Mouse (Mus musculus): ENCODE data around the gene Klc2. TPM values are rescaled to one million over a fixed set of nuclear protein-coding genes. Genes with fewer than 3 reads are reported as not detected.
A peak's percentile ranks its signal among the peaks of the same experiment; 100 is the strongest.

The Klc2 gene
- polyA plus RNA-seq, 2 experiments, result 14.9 to 45.8 TPM

GRCm38 (mm10) chr19:5109659-5110453 is 8.5 kb downstream of the Klc2 start:
- ATAC-seq (ENCODE audit: low FRiP score, low read depth) (no peak), DNase-seq (ENCODE audit: low spot score) (no peak)
- Histone ChIP-seq H3K27ac (replicated peaks; ENCODE audit: low read depth, low read length) (no peak overlapping the region), H3K36me3 (ENCODE audit: control insufficient read depth, insufficient read depth, low read length) (peaks cover 69% of the 10 kb centered on the region), H3K9ac (ENCODE audit: low read depth, low read length, severe bottlenecking) (no peak overlapping the region), H3K9me3 (ENCODE audit: control insufficient read depth, low read length) (no peaks in the 10 kb centered on the region), H3K27me3 (ENCODE audit: control insufficient read depth, insufficient read depth, low read length) (no peaks in the 10 kb centered on the region), H3K4me1 (ENCODE audit: control insufficient read depth, insufficient read depth, low read length) (peaks cover 9% of the 10 kb centered on the region), H3K4me3 (replicated peaks; ENCODE audit: low read length) (no peak overlapping the region), H3K4me2 (replicated peaks; ENCODE audit: low read depth, low read length, severe bottlenecking) (no peak overlapping the region)
- no peak for TF ChIP-seq POLR2A (IDR thresholded peaks at IDR 0.05; ENCODE audit: borderline replicate concordance, extremely low read depth, insufficient read depth, insufficient read length)
- 74% methylated on average over 19 of the region's 19 CpGs for WGBS

- peaks cover 9% of the 10 kb centered on the region for H3K4me1 ChIP-seq (ENCODE audit: control insufficient read depth, insufficient read depth, low read length)
- no peak for ATAC-seq (ENCODE audit: low FRiP score, low read depth)
These were observed 9.7 kb downstream of the Klc2 start for GRCm38 (mm10) chr19:5108702-5109101.

DNA sequence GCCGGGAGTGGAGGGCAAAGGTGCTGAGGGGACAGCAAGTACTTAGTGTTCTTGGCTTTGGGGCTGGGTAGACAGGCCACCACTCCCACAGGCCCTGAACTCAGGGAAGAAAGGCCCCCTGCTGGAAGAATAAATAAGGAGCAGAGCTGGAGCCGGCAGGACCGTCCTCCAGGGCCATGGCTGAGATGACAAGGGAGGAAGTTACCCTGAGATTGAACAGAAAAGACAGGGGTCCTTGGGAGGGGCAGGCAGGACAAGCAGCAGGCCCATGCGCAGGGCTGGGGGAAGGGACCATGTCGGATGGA is 10.1 kb downstream of the Klc2 start:
- Histone ChIP-seq H3K4me2 (replicated peaks; ENCODE audit: low read depth, low read length, severe bottlenecking) (no peak overlapping the region), H3K4me3 (replicated peaks; ENCODE audit: low read length) (no peak overlapping the region), H3K9me3 (ENCODE audit: control insufficient read depth, low read length) (no peaks in the 10 kb centered on the region), H3K4me1 (ENCODE audit: control insufficient read depth, insufficient read depth, low read length) (peaks cover 9% of the 10 kb centered on the region), H3K9ac (ENCODE audit: low read depth, low read length, severe bottlenecking) (no peak overlapping the region), H3K27ac (replicated peaks; ENCODE audit: low read depth, low read length) (no peak overlapping the region), H3K27me3 (ENCODE audit: control insufficient read depth, insufficient read depth, low read length) (no peaks in the 10 kb centered on the region), H3K36me3 (ENCODE audit: control insufficient read depth, insufficient read depth, low read length) (peaks cover 76% of the 10 kb centered on the region)
- DNase-seq (ENCODE audit: low spot score), result no peak
- TF ChIP-seq POLR2A (IDR thresholded peaks at IDR 0.05; ENCODE audit: borderline replicate concordance, extremely low read depth, insufficient read depth, insufficient read length), result no peak
- 32% methylated on average over 5 of the region's 5 CpGs for WGBS
- no peak for ATAC-seq (ENCODE audit: low FRiP score, low read depth)

More at GRCm38 (mm10) chr19:5108702-5109101, 9.7 kb downstream of the Klc2 start:
- Histone ChIP-seq H3K27ac (replicated peaks; ENCODE audit: low read depth, low read length) (no peak overlapping the region), H3K9me3 (ENCODE audit: control insufficient read depth, low read length) (no peaks in the 10 kb centered on the region), H3K9ac (ENCODE audit: low read depth, low read length, severe bottlenecking) (no peak overlapping the region), H3K4me2 (replicated peaks; ENCODE audit: low read depth, low read length, severe bottlenecking) (no peak overlapping the region), H3K36me3 (ENCODE audit: control insufficient read depth, insufficient read depth, low read length) (peaks cover 76% of the 10 kb centered on the region), H3K27me3 (ENCODE audit: control insufficient read depth, insufficient read depth, low read length) (no peaks in the 10 kb centered on the region), H3K4me3 (replicated peaks; ENCODE audit: low read length) (no peak overlapping the region)
- WGBS, result 63% methylated on average over 4 of the region's 4 CpGs
- TF ChIP-seq POLR2A (IDR thresholded peaks at IDR 0.05; ENCODE audit: borderline replicate concordance, extremely low read depth, insufficient read depth, insufficient read length), result no peak
- no peak for DNase-seq (ENCODE audit: low spot score)

GRCm38 (mm10) chr19:5107556-5108270 is 10.6 kb downstream of the Klc2 start:
- no peak overlapping the region for H3K9ac ChIP-seq (ENCODE audit: low read depth, low read length, severe bottlenecking)
- no peak for TF ChIP-seq POLR2A (IDR thresholded peaks at IDR 0.05; ENCODE audit: borderline replicate concordance, extremely low read depth, insufficient read depth, insufficient read length)
- H3K27ac ChIP-seq (replicated peaks; ENCODE audit: low read depth, low read length), result no peak overlapping the region
- ATAC-seq (ENCODE audit: low FRiP score, low read depth) (no peak), DNase-seq (ENCODE audit: low spot score) (no peak)
- 74% methylated on average over 18 of the region's 18 CpGs for WGBS
- no peaks in the 10 kb centered on the region for H3K9me3 ChIP-seq (ENCODE audit: control insufficient read depth, low read length)
- no peak overlapping the region for H3K4me2 ChIP-seq (replicated peaks; ENCODE audit: low read depth, low read length, severe bottlenecking)
- H3K27me3 ChIP-seq (ENCODE audit: control insufficient read depth, insufficient read depth, low read length), result no peaks in the 10 kb centered on the region
- H3K4me1 ChIP-seq (ENCODE audit: control insufficient read depth, insufficient read depth, low read length), result peaks cover 9% of the 10 kb centered on the region
- H3K4me3 ChIP-seq (replicated peaks; ENCODE audit: low read length), result no peak overlapping the region
- peaks cover 77% of the 10 kb centered on the region for H3K36me3 ChIP-seq (ENCODE audit: control insufficient read depth, insufficient read depth, low read length)

GRCm38 (mm10) chr19:5106731-5107191 is 11.6 kb downstream of the Klc2 start, which contains the start of gene Rab1b:
Gene Rab1b (minus strand): TSS chr19:5107072.
- Histone ChIP-seq H3K27me3 (ENCODE audit: control insufficient read depth, insufficient read depth, low read length) (no peaks in the 10 kb centered on the region), H3K9me3 (ENCODE audit: control insufficient read depth, low read length) (no peaks in the 10 kb centered on the region), H3K4me3 (replicated peaks; ENCODE audit: low read length) (peak within 1 kb of the TSS; percentile 80), H3K4me2 (replicated peaks; ENCODE audit: low read depth, low read length, severe bottlenecking) (peak within 1 kb of the TSS; percentile 94), H3K4me1 (ENCODE audit: control insufficient read depth, insufficient read depth, low read length) (peaks cover 9% of the 10 kb centered on the region), H3K27ac (replicated peaks; ENCODE audit: low read depth, low read length) (peak within 1 kb of the TSS; percentile 97), H3K9ac (ENCODE audit: low read depth, low read length, severe bottlenecking) (peak within 1 kb of the TSS; percentile 88), H3K36me3 (ENCODE audit: control insufficient read depth, insufficient read depth, low read length) (peaks cover 77% of the 10 kb centered on the region)
- ATAC-seq (ENCODE audit: low FRiP score, low read depth) (peak; percentile 98), DNase-seq (ENCODE audit: low spot score) (peak; percentile 98)
- TF ChIP-seq POLR2A (IDR thresholded peaks at IDR 0.05; ENCODE audit: borderline replicate concordance, extremely low read depth, insufficient read depth, insufficient read length), result 0 out of 2 replicates have a peak, but pooled peaks have one; percentile 50
- WGBS, result 0% methylated on average over 38 of the region's 46 CpGs

Data from limb, embryonic 14.5 days (tissue).